Mouse (Mus musculus) cerebellum, adult (tissue): ENCODE results near the gene Ncor1.
"Not testable (repeated sequence)": the region's sequence is repeated elsewhere in the genome, so short reads cannot be mapped to it uniquely, and the experiment has no call there.

ENCODE experiments used
- ATAC-seq: cut with Nextera tagmentation; 2 replicates; pipeline ENCODE4 v1.9.2; 2017; ENCODE audit warnings: mild to moderate bottlenecking, moderate library complexity, mixed read lengths; ENCODE audit not compliant: insufficient number of reproducible peaks, low FRiP score, low TSS enrichment

Ncor1 gene

GRCm38 (mm10) chr11:62462529-62462928 is 4.2 kb upstream of the Ncor1 start:
- not testable (repeated sequence) for ATAC-seq

DNA sequence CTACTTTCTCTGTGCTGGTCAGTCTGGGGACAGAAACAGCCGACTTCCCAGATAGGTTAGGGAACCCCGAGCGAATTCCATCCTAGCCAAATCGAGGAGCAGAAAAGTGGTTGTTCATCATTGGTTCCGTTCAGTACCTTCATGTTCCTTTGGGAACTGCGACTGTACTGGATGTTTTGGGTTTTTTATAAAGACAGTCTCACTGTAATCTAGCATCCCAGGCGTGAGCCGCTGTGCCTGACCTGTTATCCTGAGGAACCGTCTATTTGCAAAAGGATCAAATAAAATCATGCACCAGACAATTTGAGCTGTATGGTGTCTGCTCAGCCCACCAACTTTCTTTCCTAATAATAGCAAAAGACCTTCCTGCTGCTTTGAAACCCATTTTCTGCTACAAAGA is 439 bp upstream of the Ncor1 start:
- 0 out of 2 replicates have a peak, but pooled peaks have one; percentile 5 for ATAC-seq

DNA sequence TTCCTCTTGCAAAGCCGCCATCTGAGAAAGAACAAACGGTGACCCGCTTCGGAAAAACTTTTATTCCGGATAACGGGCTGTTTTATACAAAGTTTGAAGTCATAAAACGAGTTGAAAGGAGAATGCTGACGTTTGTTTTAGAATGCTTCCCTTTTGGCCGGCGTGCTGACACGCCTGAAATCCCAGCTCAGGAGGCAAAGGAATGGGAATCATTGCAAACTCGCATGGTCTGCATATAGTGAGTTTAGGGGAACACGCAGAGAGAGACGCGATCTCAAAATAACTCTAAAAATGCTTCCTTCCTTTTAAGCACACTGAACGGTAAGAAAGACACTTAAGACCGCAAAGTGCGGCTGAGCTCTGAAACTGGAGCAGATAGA is 460 bp downstream of the Ncor1 start:
- ATAC-seq = no peak

GRCm38 (mm10) chr11:62457241-62457890 is 975 bp downstream of the Ncor1 start:
- peak; percentile 92 for ATAC-seq

- ATAC-seq = peak; percentile 59; the same call in 1 of the 2 replicates
Observed at GRCm38 (mm10) chr11:62456483-62457172, 1.7 kb downstream of the Ncor1 start.

DNA sequence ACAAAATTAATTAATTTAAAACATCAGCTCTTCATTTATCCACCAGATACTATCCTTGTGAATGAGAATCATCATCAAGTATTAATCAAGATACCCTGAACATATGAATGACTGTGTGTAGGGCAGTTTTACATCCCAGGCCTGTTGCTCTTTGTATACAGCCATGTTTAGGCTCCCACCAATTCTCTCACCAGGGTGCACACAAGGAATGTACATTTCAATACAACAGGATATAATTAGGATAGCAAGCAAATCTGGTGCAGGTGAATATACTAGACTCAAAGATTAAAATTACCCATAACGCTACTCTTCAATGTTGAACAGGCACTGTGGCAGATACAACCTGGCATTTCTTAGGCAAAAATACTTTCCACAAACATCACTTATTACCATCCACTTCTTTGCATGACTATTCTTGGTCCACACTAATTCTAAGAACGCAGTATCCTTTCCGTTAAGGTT is 2.3 kb downstream of the Ncor1 start:
- ATAC-seq = no peak

GRCm38 (mm10) chr11:62455193-62455592 is 3.1 kb downstream of the Ncor1 start:
- ATAC-seq = no peak

DNA sequence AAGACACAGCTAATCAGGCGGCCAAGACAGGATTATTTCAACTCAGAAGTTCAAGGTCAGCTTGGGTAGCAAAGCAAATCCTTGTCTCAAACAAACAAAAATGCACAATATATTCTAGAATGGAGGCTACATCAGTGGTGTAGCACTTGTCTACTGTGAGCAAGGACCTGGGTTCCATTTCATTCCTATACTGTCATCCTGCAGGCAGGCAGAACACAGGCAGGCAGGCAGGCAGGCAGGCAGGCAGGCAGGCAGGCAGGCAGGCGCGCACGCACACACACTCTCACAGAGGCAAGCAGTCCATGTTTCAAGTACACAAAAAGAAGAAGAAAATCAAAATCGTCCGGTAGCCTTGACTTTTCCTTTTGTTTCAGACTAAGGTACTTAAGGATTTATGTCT is 9.4 kb downstream of the Ncor1 start:
- ATAC-seq = no peak

- no peak for ATAC-seq
Observed at GRCm38 (mm10) chr11:62445799-62446198, 12.5 kb downstream of the Ncor1 start.

- ATAC-seq = no peak
Observed at GRCm38 (mm10) chr11:62440670-62441315, 17.5 kb downstream of the Ncor1 start.

DNA sequence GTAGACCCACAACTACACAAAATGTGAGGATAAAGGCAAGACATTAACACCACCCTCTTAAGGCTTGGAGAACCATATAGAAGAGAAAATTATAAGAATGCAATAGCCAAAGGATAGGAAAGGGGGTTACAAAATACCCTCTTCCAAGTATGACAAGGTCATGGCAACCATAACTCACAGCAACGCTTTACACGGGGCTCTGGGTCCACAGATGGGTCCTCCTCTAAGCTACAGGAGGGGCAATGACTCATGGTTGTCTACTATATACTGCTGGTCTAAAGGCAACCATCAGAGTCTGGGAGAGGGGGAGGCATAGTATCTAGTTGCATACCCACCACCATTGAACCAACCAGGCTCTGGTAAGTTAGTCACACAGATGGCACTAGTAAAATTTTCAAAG is 26.1 kb downstream of the Ncor1 start:
- ATAC-seq = no peak

DNA sequence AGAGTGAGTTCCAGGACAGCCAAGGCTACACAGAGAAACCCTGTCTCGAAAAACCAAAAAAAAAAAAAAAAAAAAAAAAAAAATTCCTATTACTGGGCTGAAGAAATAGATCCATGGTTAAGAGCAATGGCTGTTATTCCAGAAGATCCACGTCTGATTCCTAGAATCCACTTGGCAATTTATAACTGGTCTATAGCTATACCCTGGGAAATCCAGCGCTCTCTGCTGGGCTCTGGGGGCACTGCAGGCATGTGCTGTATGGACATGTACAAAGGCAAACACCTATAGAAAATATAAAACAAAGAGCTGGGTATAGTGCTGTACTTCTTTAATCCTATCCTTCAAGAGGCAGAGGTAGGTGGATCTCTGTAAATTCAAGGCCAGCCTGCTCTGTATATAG is 31.2 kb downstream of the Ncor1 start:
- ATAC-seq = no peak

DNA sequence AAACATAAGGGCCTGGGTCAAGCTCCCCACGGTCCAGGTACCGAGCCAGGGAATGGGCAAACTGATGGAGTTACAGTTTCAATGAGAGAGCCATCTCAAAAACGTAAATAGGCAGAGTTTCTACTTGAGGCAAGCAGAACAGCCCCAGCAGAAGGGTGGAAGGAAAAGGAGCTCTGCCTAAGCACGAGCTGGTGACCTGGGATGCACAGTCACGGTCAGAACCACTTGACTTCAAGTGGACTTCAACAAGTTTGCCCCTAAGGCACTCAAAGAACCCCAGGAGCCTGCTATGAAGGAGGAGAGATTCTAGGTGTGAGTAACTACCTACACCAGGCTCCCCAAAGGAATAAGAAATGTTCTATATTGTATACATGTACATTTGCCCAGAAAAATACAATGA is 32.1 kb downstream of the Ncor1 start:
- ATAC-seq = no peak

GRCm38 (mm10) chr11:62424525-62424924 is 33.8 kb downstream of the Ncor1 start:
- ATAC-seq = no peak

- ATAC-seq = no peak
Observed at GRCm38 (mm10) chr11:62415026-62415425, 43.3 kb downstream of the Ncor1 start.

- ATAC-seq = no peak
Observed at GRCm38 (mm10) chr11:62409611-62410010, 48.7 kb downstream of the Ncor1 start.

DNA sequence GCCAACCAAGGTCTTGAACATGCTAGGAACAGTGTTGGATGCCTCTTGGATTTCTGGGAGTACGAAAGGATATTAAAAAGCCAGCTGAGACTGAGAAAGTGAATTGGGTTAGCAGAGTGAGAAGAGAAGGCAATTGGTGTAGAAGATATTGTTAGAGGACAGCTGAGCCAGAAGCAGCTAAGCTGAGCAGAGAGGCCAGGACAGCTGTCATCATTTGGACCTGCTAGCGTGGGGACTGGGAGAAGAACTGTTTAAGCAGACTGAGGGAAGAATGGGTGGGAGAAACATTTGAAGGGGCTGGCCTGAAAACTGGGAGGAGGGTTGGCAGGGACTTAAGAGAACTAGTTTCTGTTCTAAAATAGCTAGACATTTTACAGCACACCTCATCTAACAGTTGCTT is 49.5 kb downstream of the Ncor1 start:
- ATAC-seq = no peak

- no peak for ATAC-seq
Observed at GRCm38 (mm10) chr11:62396405-62396804, 61.9 kb downstream of the Ncor1 start.

GRCm38 (mm10) chr11:62388331-62388679 is 70.0 kb downstream of the Ncor1 start:
- ATAC-seq = no peak

- no peak for ATAC-seq
Observed at GRCm38 (mm10) chr11:62387608-62388330, 70.6 kb downstream of the Ncor1 start.
